Mouse (Mus musculus) kidney, postnatal 10 days (tissue): ENCODE measurements around the gene Ftl1.
"Not testable (repeated sequence)": the region's sequence is repeated elsewhere in the genome, so short reads cannot be mapped to it uniquely, and the experiment has no call there.

ENCODE experiments used
- DNase-seq: peaks from one replicate; pipeline ENCODE4 v3.0.0; 2021; ENCODE audit warnings: mixed read lengths

The Ftl1 gene

DNA sequence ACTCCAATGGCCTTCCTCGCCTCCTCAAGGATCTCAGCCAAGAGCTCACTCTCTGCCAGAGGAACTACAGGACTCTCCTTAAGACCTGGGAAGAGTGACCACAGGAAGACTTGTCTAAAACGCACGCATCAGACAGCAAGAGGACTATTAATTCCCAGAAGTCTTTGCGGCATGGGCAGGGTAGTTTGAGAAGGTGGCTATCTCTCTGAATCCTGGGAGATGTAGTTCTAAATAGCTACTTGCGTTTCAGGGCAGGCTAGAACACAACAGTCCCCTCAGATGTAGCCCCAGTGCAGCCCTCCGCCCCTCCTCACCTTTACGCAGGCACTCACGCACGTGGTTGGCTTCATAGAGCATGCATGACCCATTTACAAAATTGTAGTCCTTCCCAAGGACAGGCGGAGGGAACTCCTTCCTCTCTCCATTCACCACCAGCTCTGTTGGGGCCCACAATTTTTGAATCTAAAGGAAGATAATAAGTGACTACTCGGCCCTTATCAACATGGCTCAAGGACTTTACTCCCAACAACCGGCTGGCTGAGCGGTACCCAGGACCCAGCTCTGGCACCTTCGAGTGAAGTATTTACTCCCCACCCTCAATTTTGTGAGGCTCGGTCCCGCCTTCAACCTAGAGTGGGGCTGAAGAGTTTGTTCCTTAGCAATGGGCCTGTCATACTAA is 15.7 kb upstream of the Ftl1 start:
- peak; percentile 45 for DNase-seq

DNA sequence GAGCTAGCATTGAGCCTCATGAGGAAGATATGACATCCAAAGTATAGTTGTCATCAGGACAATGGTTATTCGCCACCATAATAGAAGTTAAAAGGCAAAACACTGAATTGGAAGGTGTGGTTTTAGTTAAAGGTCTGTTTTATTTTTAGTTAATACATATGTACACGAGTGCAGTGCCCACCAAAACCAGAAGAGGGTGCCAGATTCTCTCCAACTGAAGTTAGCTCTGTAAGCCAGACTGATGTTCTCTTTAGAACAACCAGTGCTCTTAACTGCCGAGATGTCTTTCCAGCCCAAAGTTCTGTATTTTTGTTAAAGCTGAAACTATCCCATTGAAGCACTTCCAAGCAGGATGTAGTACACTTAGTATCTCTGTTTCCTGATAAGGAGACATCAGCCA is 11.2 kb upstream of the Ftl1 start:
- peak; percentile 91 for DNase-seq

DNA sequence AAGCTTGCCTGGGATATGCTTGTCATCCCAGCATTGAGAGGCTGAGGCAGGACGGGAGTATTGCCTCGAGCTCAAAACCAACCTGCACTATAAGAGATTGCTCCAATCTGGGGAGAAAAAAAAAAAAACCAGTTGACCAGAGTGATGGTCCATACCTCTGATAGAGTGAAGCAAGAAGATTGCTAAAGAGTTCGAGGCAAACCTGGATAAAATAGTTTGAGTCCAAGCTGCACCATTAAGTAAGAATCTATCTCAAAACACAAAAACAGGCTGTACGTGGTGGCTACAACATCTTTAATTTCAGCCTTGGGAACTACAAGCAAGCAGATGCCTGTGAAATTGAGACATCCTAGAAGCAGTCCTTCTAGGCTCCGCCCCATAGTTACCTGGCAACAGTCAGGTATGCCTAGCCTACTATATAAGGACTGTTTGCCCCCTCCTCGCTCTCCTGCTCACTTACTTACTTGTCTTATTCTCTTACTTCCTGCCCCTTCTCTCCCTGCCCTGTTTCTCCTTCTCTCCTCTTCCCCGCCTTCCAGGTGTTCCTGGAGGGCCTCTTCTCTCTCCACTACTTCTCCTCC is 7.5 kb upstream of the Ftl1 start:
- no peak for DNase-seq

DNA sequence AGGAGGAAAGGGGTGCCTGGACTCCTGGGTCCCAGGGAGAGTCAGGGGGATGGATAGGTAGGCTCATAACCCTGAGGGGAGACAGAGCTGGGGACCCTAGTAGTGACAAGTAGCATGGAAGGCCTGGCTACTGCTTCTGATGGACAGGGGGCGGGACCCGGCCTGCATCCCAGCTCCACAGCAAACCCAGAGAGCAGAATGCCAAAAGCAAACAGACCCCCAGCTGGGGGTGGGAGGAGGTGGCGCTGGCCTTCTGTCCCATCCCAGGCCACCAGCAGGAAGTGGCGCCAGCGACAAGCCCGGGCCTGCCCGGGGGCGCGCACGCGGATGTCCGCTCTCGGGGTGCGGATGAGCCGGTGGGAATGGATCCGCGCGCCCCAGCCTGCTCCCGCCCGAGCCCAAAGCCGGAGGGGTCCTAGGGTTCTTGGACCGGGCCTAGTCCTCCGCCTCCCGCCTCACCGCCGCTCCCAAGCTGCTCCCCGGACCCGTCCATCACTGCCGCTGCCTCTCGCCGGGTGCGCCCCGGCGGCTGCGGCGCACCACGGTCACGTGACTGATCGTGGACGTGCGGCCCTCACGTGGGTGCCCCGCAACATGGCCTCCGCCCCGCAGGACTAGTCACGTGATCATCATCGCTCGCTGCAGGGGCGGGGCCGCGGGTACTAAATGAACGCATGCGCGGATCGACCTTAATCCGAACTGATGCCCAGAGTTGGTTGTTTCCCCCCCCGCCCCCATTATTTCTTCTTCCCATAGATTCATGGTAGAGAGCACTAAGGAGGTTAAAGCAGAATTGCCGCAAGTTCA is 6.8 kb upstream of the Ftl1 start, which contains the start of gene Bax:
Bax (minus strand) TSS at position 616 of the 807 bp plus-strand sequence.
- peak; percentile 98 for DNase-seq

DNA sequence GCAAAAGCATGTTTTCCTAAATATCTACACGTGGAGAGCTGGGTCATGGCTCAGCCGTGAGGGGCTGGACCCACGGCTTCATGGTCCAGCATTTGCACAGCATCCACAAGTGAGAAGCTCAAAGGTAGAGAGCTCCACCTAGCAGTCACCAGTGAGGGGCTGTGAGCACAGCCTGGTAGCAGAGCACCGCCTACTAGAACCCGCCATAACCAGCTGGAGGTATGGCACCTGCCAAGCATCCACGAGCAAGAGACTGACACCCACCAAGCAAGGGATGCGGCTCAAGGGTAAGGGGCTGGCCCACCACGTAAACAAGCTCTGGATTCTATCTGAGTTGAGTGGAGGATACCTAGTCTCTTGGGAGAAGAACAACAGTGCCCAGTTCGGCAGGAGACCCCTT is 5.9 kb upstream of the Ftl1 start:
- DNase-seq = peak; percentile 48

DNA sequence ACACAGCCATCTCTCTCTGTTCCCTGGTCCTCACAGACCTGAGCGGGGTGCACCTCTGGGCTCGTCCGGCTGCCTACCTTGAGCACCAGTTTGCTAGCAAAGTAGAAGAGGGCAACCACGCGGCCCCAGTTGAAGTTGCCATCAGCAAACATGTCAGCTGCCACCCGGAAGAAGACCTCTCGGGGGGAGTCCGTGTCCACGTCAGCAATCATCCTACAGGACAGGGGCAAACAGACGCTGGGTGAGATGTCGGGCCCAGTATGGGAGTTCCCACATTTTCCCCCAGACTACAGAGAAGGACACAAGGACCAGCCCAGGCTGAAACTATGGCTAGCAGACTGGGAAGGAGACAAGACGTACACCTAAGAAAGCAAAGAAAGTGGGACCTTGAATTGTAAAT is 5.4 kb upstream of the Ftl1 start:
- no peak for DNase-seq

DNA sequence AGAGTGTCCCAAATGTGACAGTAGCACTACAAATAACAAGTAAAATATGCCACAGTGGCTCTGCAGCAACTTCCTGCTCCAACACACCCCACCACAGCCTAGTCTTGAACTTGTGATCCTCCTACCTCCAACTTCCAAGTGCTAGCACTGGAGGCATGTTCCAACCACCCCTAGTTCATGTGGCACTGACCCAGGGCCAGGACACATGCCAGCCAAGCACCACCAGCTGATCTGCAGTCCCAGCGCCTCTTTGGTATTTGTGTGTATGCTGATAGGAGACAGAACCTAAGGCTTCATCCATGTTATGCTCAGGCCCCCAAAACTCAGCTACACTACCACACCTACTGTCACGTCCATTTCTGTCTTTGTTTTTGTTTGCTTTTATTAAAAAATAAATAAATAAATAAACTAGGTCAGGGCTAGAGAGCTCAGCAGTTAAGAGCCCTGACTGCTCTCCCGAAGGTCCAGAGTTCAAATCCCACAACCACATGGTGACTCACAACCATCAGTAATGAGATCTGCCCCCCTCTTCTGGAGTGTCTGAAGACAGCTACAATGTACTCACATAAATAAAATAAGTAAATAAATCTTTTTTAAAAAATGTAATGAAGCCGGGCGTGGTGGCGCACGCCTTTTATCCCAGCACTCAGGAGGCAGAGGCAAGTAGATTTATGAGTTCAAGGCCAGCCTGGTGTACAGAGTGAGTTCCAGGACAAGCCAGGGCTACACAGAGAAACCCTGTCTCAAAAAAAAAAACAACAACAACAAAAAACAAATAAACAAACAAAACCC is 4.5 kb upstream of the Ftl1 start:
- DNase-seq = no peak

DNA sequence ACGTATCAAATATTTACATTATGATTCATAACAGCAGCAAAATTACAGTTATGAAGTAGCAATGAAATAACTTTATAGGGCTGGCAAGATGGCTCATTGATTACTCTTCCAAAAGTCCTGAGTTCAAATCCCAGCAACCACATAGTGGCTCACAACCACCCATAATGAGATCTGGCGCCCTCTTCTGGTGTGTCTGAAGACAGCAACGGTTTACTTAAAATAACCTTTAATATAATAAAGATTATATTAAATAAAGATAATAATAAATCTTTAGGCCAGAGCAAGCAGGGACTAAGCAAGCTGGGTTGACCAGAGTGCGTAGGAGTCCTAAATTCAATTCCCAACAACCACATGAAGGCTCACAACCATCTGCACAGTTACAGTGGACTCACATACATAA is 3.2 kb upstream of the Ftl1 start:
- not testable (repeated sequence) for DNase-seq

DNA sequence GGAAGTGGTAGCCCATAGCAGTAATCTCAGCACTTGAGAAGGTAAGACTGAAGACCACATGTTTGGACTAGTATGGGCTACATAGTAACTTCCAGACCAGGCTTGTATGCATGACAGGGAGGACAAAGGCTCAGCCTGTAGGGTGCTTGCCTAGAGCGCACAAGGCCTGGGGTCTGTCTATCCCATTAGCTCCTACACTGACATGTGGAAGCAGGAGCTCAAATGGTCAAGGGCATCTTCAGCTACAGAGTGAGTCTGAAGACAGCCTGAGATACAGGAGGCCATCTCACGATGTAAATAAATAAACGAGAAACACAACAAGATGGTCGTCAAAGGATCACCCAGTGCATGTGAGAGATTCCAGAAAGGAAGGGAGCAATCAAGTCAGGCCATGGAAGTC is 2.6 kb upstream of the Ftl1 start:
- DNase-seq = no peak

DNA sequence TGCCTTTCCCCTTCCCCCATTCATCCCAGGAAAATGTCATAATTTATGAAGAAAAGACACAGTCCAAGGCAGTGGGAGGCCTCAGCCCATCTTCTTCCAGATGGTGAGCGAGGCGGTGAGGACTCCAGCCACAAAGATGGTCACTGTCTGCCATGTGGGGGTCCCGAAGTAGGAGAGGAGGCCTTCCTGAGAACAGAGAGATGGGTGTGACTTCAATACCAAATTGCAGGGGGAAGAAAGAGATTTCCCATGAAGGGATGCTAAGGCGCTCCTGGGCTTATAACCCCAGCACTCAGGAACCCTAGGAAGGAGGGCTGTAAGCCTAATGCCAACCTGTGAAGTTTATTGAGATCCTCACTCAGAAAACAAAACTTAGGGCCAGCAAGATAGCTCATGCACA is 2.1 kb upstream of the Ftl1 start:
- DNase-seq = no peak

DNA sequence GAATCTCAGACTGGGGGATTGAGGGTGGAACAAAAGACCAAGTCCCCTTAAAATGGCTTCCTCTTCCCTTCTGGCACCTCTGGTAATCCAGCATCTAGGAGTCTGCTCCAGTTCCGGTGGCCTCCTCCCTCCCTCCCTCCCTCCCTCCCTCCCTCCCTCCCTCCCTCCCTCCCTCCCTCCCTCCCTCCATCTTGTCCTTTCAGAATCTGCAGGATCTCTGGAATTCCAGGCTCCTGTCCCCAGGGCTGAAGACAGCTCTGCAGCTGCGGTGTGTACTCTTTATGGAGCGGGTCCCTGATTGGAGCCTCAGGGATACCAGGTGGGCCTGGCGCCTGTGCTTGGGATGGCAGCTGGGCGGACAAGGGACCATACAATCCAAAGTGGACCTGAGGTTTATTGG is 1.6 kb upstream of the Ftl1 start:
- peak; percentile 39 for DNase-seq

DNA sequence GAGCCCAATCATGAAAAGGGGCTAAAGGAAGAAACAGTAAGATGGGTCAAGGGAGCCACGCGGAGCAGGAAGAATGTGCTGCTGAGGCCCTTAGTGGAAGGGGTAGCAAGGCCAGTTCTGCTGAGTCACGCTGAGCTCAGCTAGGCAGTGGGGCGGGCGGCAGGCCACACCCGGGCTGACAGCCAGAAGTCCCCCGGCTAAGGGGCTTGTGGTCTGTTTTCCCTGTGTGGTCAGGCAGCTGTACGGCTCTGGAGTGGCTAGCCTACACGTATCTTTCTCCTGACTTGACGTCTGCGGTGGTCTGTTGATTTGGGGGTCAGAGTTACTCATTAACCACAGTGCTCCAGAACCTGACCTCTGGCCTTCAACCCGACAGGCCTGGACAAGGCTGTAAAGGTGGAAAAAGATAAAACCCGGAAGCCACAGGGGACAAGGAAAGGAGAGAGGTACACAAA is 1.2 kb upstream of the Ftl1 start:
- DNase-seq = peak; percentile 84

DNA sequence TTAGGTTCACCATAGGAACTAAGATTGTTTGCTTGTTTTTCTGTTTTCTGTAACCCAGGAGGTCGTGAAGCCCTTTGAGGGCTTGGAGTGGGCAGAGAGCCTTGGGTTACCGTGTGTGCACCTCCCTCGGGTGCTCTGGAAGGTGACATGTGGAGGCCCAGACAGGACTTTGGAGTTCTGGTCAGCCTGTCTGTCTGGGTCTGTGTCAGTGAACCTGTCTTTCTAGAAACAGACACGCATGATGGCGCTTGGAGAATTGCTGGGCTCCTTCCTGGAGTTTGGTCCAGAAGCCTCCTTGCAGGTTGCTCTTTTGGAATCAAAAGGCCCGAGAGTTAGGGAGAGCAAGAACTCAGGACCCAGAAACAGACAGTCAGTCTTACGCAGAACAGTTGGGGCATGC is 693 bp upstream of the Ftl1 start:
- DNase-seq = peak; percentile 58

DNA sequence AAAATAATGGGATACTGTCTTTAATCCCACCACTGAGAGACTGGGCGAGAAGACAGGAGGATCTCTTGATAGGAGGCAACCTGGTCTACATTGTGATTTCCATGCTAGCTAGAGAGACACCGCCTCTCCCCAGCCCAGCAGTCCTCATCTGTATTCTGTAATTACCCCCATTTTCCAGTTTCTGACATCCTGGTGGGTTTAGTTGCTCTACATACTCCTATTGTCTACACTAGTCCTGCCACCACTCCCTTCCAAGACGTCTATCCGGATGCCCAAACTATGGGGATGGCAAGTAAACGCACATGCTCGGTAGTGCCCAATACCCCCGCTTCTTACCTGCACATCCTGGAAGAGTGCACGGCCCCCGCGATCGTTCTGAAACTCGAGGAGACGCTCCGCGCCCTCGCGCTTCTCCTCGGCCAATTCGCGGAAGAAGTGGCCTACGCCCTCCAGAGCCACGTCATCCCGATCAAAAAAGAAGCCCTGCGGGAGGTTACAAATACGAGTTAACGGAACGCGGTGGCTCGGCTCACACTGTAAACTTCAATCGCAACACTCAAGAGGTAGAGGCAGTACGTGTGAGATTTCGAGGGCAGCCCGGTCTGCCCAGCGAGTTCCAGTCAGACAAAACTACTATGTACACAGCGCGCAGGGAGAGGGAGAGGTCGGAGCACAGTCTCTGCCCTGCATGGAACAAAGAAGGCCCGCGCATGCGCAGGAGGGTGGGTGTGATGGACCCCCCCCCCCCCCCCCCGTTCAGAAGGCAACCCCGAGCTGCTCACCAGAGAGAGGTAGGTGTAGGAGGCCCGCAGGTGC is 728 bp downstream of the Ftl1 start:
- DNase-seq = peak; percentile 91

DNA sequence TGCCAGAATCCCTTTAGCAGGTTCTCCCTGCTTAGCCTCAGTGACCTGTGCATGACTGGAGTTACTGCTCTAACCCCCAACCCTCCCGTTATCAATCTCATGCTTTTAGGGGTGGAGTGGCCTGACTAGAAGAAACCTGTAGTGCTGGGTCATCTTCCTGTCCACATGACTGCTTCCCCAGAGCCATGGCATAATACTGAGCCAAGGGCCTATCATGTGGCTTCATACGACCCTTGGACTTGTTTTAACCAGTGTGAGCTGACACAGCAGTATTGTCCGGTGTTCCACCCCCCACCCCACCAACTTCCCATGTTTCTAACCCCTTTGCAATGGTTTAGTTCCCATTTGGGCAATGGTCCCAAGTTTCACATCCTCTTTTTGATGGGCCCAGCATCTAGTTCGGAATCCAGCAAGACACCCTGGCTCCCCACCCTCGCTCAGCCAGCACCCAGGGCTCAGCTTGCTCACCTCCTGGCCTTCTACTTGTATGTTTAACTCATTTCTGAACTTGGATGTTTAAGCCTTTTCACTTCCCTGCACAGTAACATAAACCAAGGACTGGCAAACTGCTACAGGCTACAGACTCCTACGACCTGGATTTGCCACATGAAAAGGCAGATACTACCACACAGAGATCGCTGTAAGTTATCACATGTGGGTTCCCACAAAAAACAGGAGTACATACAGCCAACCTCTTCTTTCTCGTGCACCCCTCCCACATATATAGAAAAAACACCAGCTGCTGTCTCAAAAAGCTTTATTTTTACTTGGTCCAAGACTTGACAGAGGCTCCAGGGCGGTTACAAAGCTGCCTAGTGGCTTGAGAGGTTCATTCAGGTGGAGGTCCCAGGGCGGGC is 2.3 kb downstream of the Ftl1 start:
- DNase-seq = peak; percentile 59

DNA sequence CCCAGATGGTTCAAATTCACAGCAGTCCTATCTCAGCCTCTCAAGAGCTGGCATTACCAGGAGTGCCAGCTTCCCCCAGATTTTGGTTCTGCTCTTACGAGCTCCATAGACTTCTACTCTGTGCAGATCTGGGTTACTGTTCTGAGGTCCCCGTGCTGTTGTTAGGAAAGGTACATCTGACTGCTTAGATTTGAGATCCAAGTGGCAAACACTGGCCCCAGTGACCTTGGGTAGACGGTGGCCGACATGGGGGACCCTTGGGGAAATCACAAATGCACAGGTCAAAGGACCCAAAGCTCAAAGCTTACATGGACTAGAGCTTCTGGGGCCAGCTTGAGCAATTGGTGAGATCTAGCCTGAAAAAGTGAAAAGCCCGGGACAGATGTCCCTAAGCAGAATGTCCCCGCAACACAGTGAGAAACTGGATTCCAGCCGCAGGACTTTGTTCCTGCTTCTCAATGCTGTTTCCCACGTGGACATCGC is 2.9 kb downstream of the Ftl1 start:
- no peak for DNase-seq

DNA sequence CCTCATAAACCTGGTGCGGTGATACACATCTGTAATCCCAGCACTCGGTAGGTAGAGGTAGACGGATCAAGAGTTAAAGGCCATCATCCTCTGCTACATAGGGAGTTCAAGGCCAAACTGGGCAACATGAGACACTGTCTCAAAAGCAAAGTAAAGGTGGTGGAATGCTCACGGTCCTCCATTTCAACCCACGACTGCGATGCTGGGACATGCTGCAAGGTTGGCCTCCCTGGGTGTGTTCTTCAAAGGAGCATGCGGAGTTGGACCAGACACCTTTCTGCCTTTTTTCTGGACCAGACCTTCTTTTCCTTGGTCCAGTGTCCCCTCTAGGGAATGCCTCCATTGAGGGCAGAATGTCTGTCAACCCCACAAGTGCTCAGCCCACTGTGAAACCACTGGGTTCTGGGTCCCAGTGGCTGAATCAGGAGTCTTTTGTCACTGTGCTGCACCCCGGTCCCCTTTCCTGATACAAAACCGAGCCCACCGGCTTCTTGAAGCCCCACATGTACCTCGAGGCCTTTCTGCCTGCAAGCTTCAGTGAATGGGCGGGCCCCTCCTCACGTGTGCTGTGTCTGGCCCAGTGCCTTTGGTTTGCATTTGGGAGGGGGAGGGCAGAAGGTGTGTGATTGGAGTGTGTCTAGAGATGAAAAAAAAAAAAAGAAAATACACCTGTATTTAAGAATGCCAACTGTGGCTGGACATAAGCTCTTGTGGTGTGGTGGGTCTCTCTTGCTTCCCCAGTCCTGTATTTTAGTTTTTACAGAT is 3.6 kb downstream of the Ftl1 start:
- DNase-seq = peak; percentile 45

DNA sequence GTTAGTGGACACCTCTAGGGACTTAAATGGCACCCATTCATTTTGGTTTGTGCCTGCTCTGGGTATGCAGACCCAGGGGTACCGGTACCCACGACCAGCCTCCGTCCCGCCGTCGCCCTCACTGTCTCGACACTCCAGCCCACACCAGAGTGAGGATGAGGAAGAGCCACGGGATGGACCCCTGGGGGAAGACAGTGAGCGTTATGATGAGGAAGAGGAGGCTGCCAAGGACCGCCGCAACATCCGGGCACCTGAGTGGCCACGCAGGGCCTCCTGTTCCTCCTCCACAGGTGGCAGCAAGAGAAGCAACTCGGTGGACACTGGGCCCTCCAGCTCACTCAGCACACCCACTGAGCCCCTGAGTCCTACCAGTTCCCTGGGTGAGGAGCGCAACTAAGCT is 4.7 kb downstream of the Ftl1 start:
- no peak for DNase-seq

DNA sequence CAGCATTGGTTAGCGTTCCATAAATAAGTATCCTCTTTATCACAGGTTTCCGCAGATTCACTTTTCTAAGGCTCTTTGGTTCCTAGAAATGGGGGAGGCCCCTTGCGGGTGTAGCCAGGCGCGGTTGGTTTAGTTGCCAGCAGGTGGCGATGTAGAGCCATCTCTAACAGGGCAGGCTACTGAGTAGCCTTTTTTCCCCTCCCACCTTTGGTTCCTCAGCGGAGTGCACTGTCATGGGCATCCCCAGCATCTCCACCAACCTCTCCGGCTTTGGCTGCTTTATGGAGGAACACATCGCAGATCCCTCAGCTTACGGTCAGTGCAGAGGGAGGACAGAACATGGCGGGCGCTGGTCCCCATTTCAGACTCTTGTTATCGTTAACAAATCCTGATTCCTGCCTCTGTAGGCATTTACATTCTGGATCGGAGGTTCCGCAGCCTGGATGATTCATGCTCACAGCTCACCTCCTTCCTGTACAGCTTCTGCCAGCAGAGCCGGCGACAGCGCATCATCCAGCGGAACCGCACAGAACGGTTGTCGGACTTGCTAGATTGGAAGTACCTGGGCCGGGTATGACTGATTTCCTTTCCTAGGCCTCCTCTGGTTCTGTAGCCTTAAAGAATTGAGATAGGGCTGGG is 8.2 kb downstream of the Ftl1 start:
- peak; percentile 91 for DNase-seq

DNA sequence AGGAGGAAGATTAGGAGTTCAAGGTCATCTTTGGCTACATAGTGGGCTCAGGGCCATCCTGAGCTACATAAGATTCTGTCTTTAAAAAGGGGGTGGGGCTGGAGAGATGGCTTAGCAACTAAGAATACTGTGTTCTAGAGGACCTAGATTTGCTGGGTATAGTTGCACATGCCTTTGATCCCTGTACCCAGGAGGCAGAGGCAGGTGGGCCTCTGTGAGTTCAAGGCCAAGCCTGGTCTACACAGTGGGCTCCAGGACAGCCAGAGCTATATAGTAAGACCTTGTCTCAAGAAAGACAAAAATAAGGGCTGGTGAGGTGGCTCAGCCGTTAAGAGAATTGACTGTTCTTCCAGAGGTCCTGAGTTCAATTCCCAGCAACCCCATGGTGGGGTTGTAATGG is 9.7 kb downstream of the Ftl1 start:
- no peak for DNase-seq
